Mouse (Mus musculus) cerebellum, adult 2 months (tissue): ENCODE data around the gene Ccnjl.

Experiments used
- CTCF ChIP-seq: fragments of 200-500 bp; IDR thresholded peaks from 2 replicates; pipeline ENCODE4 v1.5.1; 2011; ENCODE audit warnings: low read depth, mild to moderate bottlenecking, control low read depth, low read length, moderate library complexity, borderline replicate concordance; ENCODE audit not compliant: insufficient read depth
- POLR2A ChIP-seq: fragments of 200-500 bp; IDR thresholded peaks from 2 replicates; pipeline ENCODE4 v1.6.1; 2011; ENCODE audit warnings: low read length, control low read depth, borderline replicate concordance; ENCODE audit not compliant: insufficient read depth

GRCm38 (mm10) chr11:43539863-43540262 lies 11.3 kb downstream of the Ccnjl start:
- no peak for TF ChIP-seq CTCF
- TF ChIP-seq POLR2A = no peak
